Mouse (Mus musculus) kidney, embryonic 14.5 days (tissue): ENCODE measurements around the gene Fam19a3. TPM values are rescaled to one million over a fixed set of nuclear protein-coding genes. Genes with fewer than 3 reads are reported as not detected.
"Not testable (repeated sequence)": the region's sequence is repeated elsewhere in the genome, so short reads cannot be mapped to it uniquely, and the experiment has no call there.

Source experiments
- ATAC-seq: fragments of 200-750 bp; cut with Nextera tagmentation; 2 replicates; pipeline ENCODE4 v1.8.0; 2017; ENCODE audit warnings: moderate number of reproducible peaks, mild to moderate bottlenecking, moderate TSS enrichment, moderate library complexity; ENCODE audit not compliant: low FRiP score, low TSS enrichment
- H3K27ac ChIP-seq: fragments of 300-500 bp; sonication (generic); 2 replicates; pipeline ENCODE4 v1.5.1; 2014; ENCODE audit warnings: low read depth, mild to moderate bottlenecking, low read length, moderate library complexity, mixed read lengths
- H3K27me3 ChIP-seq: fragments of 300-500 bp; sonication (generic); 2 replicates; pipeline ENCODE4 v1.6.1; 2014; ENCODE audit warnings: mild to moderate bottlenecking, low read length; ENCODE audit not compliant: control insufficient read depth, insufficient read depth
- H3K36me3 ChIP-seq: fragments of 300-500 bp; sonication (generic); 2 replicates; pipeline ENCODE4 v1.6.1; 2014; ENCODE audit warnings: low read length, mixed read lengths; ENCODE audit not compliant: control insufficient read depth, insufficient read depth
- H3K4me1 ChIP-seq: fragments of 300-500 bp; sonication (generic); 2 replicates; pipeline ENCODE4 v1.6.1; 2014; ENCODE audit warnings: low read length, mixed read lengths; ENCODE audit not compliant: control insufficient read depth, insufficient read depth
- H3K4me2 ChIP-seq: fragments of 300-500 bp; sonication (generic); replicated peaks from 2 replicates; pipeline ENCODE4 v1.6.1; 2014; ENCODE audit warnings: low read depth, mild to moderate bottlenecking, low read length
- H3K4me3 ChIP-seq: fragments of 300-500 bp; sonication (generic); 2 replicates; pipeline ENCODE4 v1.5.1; 2014; ENCODE audit warnings: mild to moderate bottlenecking, low read length
- H3K9ac ChIP-seq: fragments of 300-500 bp; sonication (generic); 2 replicates; pipeline ENCODE4 v1.6.1; 2014; ENCODE audit warnings: low read depth, mild to moderate bottlenecking, low read length, moderate library complexity
- H3K9me3 ChIP-seq: fragments of 300-500 bp; sonication (generic); 2 replicates; pipeline ENCODE4 v1.6.1; 2016; ENCODE audit warnings: low read length; ENCODE audit not compliant: control insufficient read depth
- WGBS: fragments of 180-500 bp; shearing (Covaris S2); extraction: QIAGEN DNeasy Blood & Tissue Kit; methylation state at CpG from one replicate; pipeline ENCODE4 v1.1.7; 2014; 5-methylcytosine and 5-hydroxymethylcytosine counted together
- polyA plus RNA-seq: library from polyadenylated mRNA; unstranded; fragments of >200 nt; fragmentation: Nextera tagmentation; extraction: Ambion mirVana; gene quantifications from 2 replicates; pipeline ENCODE4 v1.2.1, GENCODE M21; 2014

The Fam19a3 gene
- polyA plus RNA-seq, 1 experiment from 2014 or later: 0.09 TPM

GRCm38 (mm10) chr3:104758869-104759268 lies 22.8 kb downstream of the Fam19a3 start:
- H3K9ac ChIP-seq: peak overlapping the region; percentile 56; the same call in 1 of the 2 replicates
- H3K27me3 ChIP-seq: 0 out of 2 replicates have a peak, but pooled peaks cover 2% of the 10 kb centered on the region
- H3K36me3 ChIP-seq: no peaks in the 10 kb centered on the region
- H3K4me1 ChIP-seq: no peaks in the 10 kb centered on the region
- peak overlapping the region; percentile 40 for H3K4me3 ChIP-seq
- H3K9me3 ChIP-seq: no peaks in the 10 kb centered on the region
- 13% methylated on average over 5 of the region's 5 CpGs for WGBS
- no peak for ATAC-seq
- H3K4me2 ChIP-seq: peak overlapping the region; percentile 62
- no peak overlapping the region for H3K27ac ChIP-seq

GRCm38 (mm10) chr3:104758406-104758805 lies 23.2 kb downstream of the Fam19a3 start:
- Histone ChIP-seq H3K4me1 (no peaks in the 10 kb centered on the region), H3K27ac (no peak overlapping the region), H3K27me3 (0 out of 2 replicates have a peak, but pooled peaks cover 2% of the 10 kb centered on the region), H3K9ac (peak overlapping the region; percentile 56; the same call in 1 of the 2 replicates), H3K4me2 (peak overlapping the region; percentile 62), H3K9me3 (no peaks in the 10 kb centered on the region), H3K4me3 (peak overlapping the region; percentile 40), H3K36me3 (no peaks in the 10 kb centered on the region)
- peak; percentile 92 for ATAC-seq
- WGBS: 2% methylated on average over 27 of the region's 27 CpGs

GRCm38 (mm10) chr3:104752845-104753244 lies 28.8 kb downstream of the Fam19a3 start:
- not testable (repeated sequence) for H3K36me3 ChIP-seq, H3K9ac ChIP-seq, H3K4me1 ChIP-seq, H3K4me3 ChIP-seq, H3K27ac ChIP-seq, ATAC-seq, H3K27me3 ChIP-seq, H3K9me3 ChIP-seq
- H3K4me2 ChIP-seq: peak overlapping the region; percentile 15; the same call in 1 of the 2 replicates
- WGBS: 23% methylated on average over 21 of the region's 25 CpGs

GRCm38 (mm10) chr3:104743864-104744263 lies 37.8 kb downstream of the Fam19a3 start:
- no peak overlapping the region for H3K27ac ChIP-seq
- no peak overlapping the region for H3K4me2 ChIP-seq
- ATAC-seq: no peak
- WGBS: 78% methylated on average over 1 of the region's 1 CpGs
- no peaks in the 10 kb centered on the region for H3K4me1 ChIP-seq
- H3K9ac ChIP-seq: no peak overlapping the region
- H3K4me3 ChIP-seq: no peak overlapping the region
- H3K27me3 ChIP-seq: no peaks in the 10 kb centered on the region
- H3K9me3 ChIP-seq: no peaks in the 10 kb centered on the region
- H3K36me3 ChIP-seq: no peaks in the 10 kb centered on the region

- Histone ChIP-seq H3K9me3 (no peaks in the 10 kb centered on the region), H3K4me1 (no peaks in the 10 kb centered on the region), H3K36me3 (no peaks in the 10 kb centered on the region), H3K4me3 (no peak overlapping the region), H3K9ac (no peak overlapping the region), H3K4me2 (no peak overlapping the region), H3K27me3 (no peaks in the 10 kb centered on the region), H3K27ac (no peak overlapping the region)
- WGBS: 52% methylated on average over 1 of the region's 1 CpGs
- ATAC-seq: no peak
These were observed 38.5 kb downstream of the Fam19a3 start for GRCm38 (mm10) chr3:104743161-104743560.

GRCm38 (mm10) chr3:104741954-104742353 lies 39.7 kb downstream of the Fam19a3 start:
- Histone ChIP-seq H3K4me1 (no peaks in the 10 kb centered on the region), H3K4me3 (no peak overlapping the region), H3K36me3 (no peaks in the 10 kb centered on the region), H3K4me2 (no peak overlapping the region), H3K27ac (no peak overlapping the region), H3K9me3 (no peaks in the 10 kb centered on the region), H3K9ac (no peak overlapping the region), H3K27me3 (no peaks in the 10 kb centered on the region)
- 92% methylated on average over 3 of the region's 3 CpGs for WGBS
- ATAC-seq: no peak

GRCm38 (mm10) chr3:104734654-104735053 lies 47.0 kb downstream of the Fam19a3 start:
- H3K9me3 ChIP-seq: no peaks in the 10 kb centered on the region
- H3K36me3 ChIP-seq: no peaks in the 10 kb centered on the region
- 50% methylated on average over 7 of the region's 7 CpGs for WGBS
- H3K4me3 ChIP-seq: no peak overlapping the region
- no peak overlapping the region for H3K4me2 ChIP-seq
- no peaks in the 10 kb centered on the region for H3K4me1 ChIP-seq
- H3K9ac ChIP-seq: no peak overlapping the region
- no peaks in the 10 kb centered on the region for H3K27me3 ChIP-seq
- no peak for ATAC-seq
- no peak overlapping the region for H3K27ac ChIP-seq

GRCm38 (mm10) chr3:104732907-104733306 lies 48.7 kb downstream of the Fam19a3 start:
- no peaks in the 10 kb centered on the region for H3K27me3 ChIP-seq
- no peak overlapping the region for H3K27ac ChIP-seq
- WGBS: 27% methylated on average over 3 of the region's 3 CpGs
- H3K36me3 ChIP-seq: no peaks in the 10 kb centered on the region
- no peaks in the 10 kb centered on the region for H3K4me1 ChIP-seq
- no peak overlapping the region for H3K4me3 ChIP-seq
- no peak overlapping the region for H3K4me2 ChIP-seq
- peak; percentile 52; the same call in 1 of the 2 replicates for ATAC-seq
- no peaks in the 10 kb centered on the region for H3K9me3 ChIP-seq
- H3K9ac ChIP-seq: no peak overlapping the region

GRCm38 (mm10) chr3:104729270-104729839 lies 52.3 kb downstream of the Fam19a3 start:
- H3K4me2 ChIP-seq: no peak overlapping the region
- no peak overlapping the region for H3K4me3 ChIP-seq
- no peak overlapping the region for H3K27ac ChIP-seq
- no peaks in the 10 kb centered on the region for H3K36me3 ChIP-seq
- no peaks in the 10 kb centered on the region for H3K27me3 ChIP-seq
- ATAC-seq: no peak
- H3K4me1 ChIP-seq: no peaks in the 10 kb centered on the region
- H3K9ac ChIP-seq: no peak overlapping the region
- WGBS: 77% methylated on average over 6 of the region's 6 CpGs
- no peaks in the 10 kb centered on the region for H3K9me3 ChIP-seq
